Mouse (Mus musculus): ENCODE data around the gene Gabpb2.
"Not testable (repeated sequence)": the region's sequence is repeated elsewhere in the genome, so short reads cannot be mapped to it uniquely, and the experiment has no call there.

Gene Gabpb2

GRCm38 (mm10) chr3:95159987-95160963, 57.4 kb downstream of the Gabpb2 start, which contains the start of gene Sema6c:
Sema6c (plus strand) TSS chr3:95160457.
- DNase-seq (ENCODE audit: low spot score in 2 of 2), result peak; percentile 78 to 89

GRCm38 (mm10) chr3:95159511-95159986, 58.2 kb downstream of the Gabpb2 start:
- no peak for DNase-seq (ENCODE audit: low spot score in 2 of 2)

- peak; percentile 50 to 80 for DNase-seq (ENCODE audit: low spot score in 2 of 2)
These were observed 63.8 kb downstream of the Gabpb2 start for GRCm38 (mm10) chr3:95153874-95154273.

GRCm38 (mm10) chr3:95147924-95148323, 69.8 kb downstream of the Gabpb2 start:
- no peak for DNase-seq (ENCODE audit: low spot score in 2 of 2)

GRCm38 (mm10) chr3:95142617-95143011, 75.1 kb downstream of the Gabpb2 start:
- peak; percentile 86 to 93 for DNase-seq (ENCODE audit: low spot score in 2 of 2)

GRCm38 (mm10) chr3:95141952-95142616, 75.6 kb downstream of the Gabpb2 start, which contains the start of gene Tnfaip8l2:
Tnfaip8l2 (minus strand) TSS chr3:95142360.
- peak; percentile 37 to 81 for DNase-seq (ENCODE audit: low spot score in 2 of 2)

- DNase-seq (ENCODE audit: low spot score in 2 of 2), result peak in 1 of 2 experiments; percentile 64
These were observed 76.2 kb downstream of the Gabpb2 start for GRCm38 (mm10) chr3:95141474-95141873.

GRCm38 (mm10) chr3:95140795-95141194, 76.9 kb downstream of the Gabpb2 start:
- no peak for DNase-seq (ENCODE audit: low spot score in 2 of 2)

GRCm38 (mm10) chr3:95140289-95140595, 77.5 kb downstream of the Gabpb2 start:
- no peak for DNase-seq (ENCODE audit: low spot score in 2 of 2)

- no peak for DNase-seq (ENCODE audit: low spot score in 2 of 2)
These were observed 78.0 kb downstream of the Gabpb2 start for GRCm38 (mm10) chr3:95139586-95140288.

- peak in 1 of 2 experiments; percentile 34 for DNase-seq (ENCODE audit: low spot score in 2 of 2)
These were observed 81.4 kb downstream of the Gabpb2 start for GRCm38 (mm10) chr3:95136336-95136735.

- DNase-seq (ENCODE audit: low spot score in 2 of 2), result peak in 1 of 2 experiments; percentile 14
These were observed 82.2 kb downstream of the Gabpb2 start for GRCm38 (mm10) chr3:95135433-95136052.

- DNase-seq (ENCODE audit: low spot score in 2 of 2), result peak; percentile 53 to 75
These were observed 82.7 kb downstream of the Gabpb2 start for GRCm38 (mm10) chr3:95135023-95135422.

GRCm38 (mm10) chr3:95134133-95134532, 83.6 kb downstream of the Gabpb2 start:
- not testable (repeated sequence) for DNase-seq (ENCODE audit: low spot score in 2 of 2)

GRCm38 (mm10) chr3:95133680-95134101, 84.0 kb downstream of the Gabpb2 start, which contains the start of the genes Scnm1 and Lysmd1:
Scnm1 (minus strand) TSS chr3:95134011.
Lysmd1 (plus strand) TSS chr3:95134088.
- peak; percentile 68 to 92 for DNase-seq (ENCODE audit: low spot score in 2 of 2)

GRCm38 (mm10) chr3:95133176-95133575, 84.5 kb downstream of the Gabpb2 start:
- DNase-seq (ENCODE audit: low spot score in 2 of 2), result no peak

GRCm38 (mm10) chr3:95132389-95132788, 85.3 kb downstream of the Gabpb2 start:
- not testable (repeated sequence) for DNase-seq (ENCODE audit: low spot score in 2 of 2)
